Mouse (Mus musculus) cerebellum, adult 9-11 months (tissue): ENCODE measurements around the gene Pik3ca.
A peak's percentile ranks its signal among the peaks of the same experiment; 100 is the strongest.

Experiments used
- DNase-seq: peaks from one replicate; pipeline ENCODE4 v3.0.0; 2022

Gene Pik3ca

GRCm38 (mm10) chr3:32459777-32460176 lies 62.3 kb downstream of the Pik3ca start:
- peak; percentile 11 for DNase-seq

- DNase-seq: no peak
These were observed 69.8 kb downstream of the Pik3ca start for GRCm38 (mm10) chr3:32467321-32467720.

- DNase-seq: no peak
These were observed 70.9 kb downstream of the Pik3ca start for GRCm38 (mm10) chr3:32468411-32468810.

GRCm38 (mm10) chr3:32470449-32470848 lies 73.0 kb downstream of the Pik3ca start:
- DNase-seq: no peak

- DNase-seq: no peak
These were observed 73.6 kb downstream of the Pik3ca start for GRCm38 (mm10) chr3:32471098-32471497.

GRCm38 (mm10) chr3:32472191-32472900 lies 74.9 kb downstream of the Pik3ca start:
- DNase-seq: no peak

GRCm38 (mm10) chr3:32473184-32473583 lies 75.7 kb downstream of the Pik3ca start:
- no peak for DNase-seq

- no peak for DNase-seq
These were observed 82.5 kb downstream of the Pik3ca start for GRCm38 (mm10) chr3:32479961-32480360.

GRCm38 (mm10) chr3:32483035-32483434 lies 85.6 kb downstream of the Pik3ca start:
- no peak for DNase-seq

GRCm38 (mm10) chr3:32486543-32486942 lies 89.1 kb downstream of the Pik3ca start:
- no peak for DNase-seq

- no peak for DNase-seq
These were observed 90.7 kb downstream of the Pik3ca start for GRCm38 (mm10) chr3:32488172-32488571.

- DNase-seq: no peak
These were observed 92.8 kb downstream of the Pik3ca start for GRCm38 (mm10) chr3:32490076-32490927.

- no peak for DNase-seq
These were observed 93.5 kb downstream of the Pik3ca start for GRCm38 (mm10) chr3:32490928-32491315.

GRCm38 (mm10) chr3:32492097-32493090 lies 94.9 kb downstream of the Pik3ca start, which contains the start of gene Kcnmb3:
Gene Kcnmb3 (minus strand): TSS chr3:32492231.
- DNase-seq: no peak

- DNase-seq: no peak
These were observed 97.1 kb downstream of the Pik3ca start for GRCm38 (mm10) chr3:32494387-32495087.

GRCm38 (mm10) chr3:32495088-32495770 lies 97.8 kb downstream of the Pik3ca start:
- no peak for DNase-seq

GRCm38 (mm10) chr3:32495856-32496710 lies 98.6 kb downstream of the Pik3ca start:
- DNase-seq: no peak

- DNase-seq: no peak
These were observed 99.2 kb downstream of the Pik3ca start for GRCm38 (mm10) chr3:32496711-32497070.

GRCm38 (mm10) chr3:32500346-32500745 lies 102.9 kb downstream of the Pik3ca start:
- no peak for DNase-seq

GRCm38 (mm10) chr3:32505841-32506240 lies 108.4 kb downstream of the Pik3ca start:
- no peak for DNase-seq
